Mouse (Mus musculus) ovary, adult 18-20 months (tissue): ENCODE data around the gene Pamr1.

Experiments
- DNase-seq: peaks from one replicate; pipeline ENCODE4 v3.0.0; 2022; ENCODE audit warnings: low spot score, mixed read lengths

Gene Pamr1

DNA sequence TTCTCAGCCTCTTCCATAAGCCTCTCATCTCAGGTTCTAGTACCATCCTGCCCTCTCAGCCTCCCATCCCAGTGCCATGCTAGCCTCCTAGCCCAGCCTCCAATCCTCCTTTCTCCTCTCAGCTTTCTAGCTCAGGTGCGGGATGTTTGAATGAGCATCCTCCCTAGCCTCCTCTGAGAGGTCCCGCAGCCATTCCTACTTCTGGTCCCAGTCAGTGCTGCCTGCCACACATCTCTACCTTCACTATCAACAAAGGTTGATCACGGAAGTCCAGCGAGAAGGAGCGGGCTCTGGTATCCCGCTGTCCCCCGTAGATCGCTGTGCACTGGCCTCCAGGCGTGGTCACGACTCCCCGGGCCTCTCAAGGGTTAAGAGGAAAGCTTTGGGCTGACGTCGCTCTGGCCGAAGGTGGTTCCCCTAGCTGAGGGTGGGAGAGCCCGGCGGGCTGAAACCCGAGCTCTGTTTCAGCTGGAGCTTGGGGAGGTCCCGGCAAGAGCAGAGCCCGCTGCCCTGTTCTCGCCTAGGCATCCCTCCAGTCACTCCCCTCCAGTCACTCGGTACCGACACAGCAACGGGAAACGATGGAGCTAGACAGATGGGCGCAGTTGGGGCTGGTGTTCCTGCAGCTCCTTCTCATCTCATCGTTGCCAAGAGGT lies at the start of gene Pamr1:
Pamr1 (plus strand) TSS at position 402 of the 656 bp plus-strand sequence.
- DNase-seq, result peak; percentile 9

DNA sequence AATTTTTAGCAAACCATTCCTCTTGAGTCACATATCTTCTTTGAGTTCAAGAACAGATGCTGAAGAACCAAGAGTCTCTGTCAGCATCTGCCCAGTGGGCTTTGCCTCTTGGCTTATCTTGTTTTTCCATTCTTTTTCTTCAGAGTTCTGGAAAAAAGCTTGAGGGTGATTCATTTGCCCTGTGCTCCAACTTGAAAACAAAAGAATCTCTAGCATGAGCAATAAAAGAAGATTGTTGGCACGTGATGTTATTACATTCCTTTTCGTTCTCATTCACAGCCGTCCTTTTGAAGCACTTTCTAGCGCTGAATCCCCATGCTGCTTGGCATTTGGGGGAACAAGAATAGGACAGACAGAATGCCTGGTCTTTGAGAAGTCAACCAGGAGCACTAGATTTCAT lies 42.2 kb upstream of the Pamr1 start:
- no peak for DNase-seq

DNA sequence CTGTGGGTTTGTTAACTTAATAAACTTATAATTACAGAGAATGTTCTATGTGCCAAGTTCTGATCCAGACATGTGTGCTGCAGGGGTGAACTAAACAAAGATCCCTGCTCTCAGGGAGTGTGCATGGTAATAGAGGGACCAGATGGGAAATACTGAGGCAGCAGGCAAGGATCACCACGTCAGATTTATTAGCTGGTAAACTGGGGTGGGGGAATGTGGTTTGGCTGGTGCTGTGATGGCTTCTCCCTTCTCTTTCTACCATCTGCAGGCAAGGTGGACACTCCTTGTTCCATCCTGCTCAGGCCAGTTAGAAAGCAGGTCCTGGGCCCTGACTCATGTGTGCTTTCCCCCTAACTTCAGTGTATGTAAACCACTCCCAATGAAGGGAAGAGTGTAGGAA lies 41.7 kb upstream of the Pamr1 start:
- DNase-seq, result no peak

DNA sequence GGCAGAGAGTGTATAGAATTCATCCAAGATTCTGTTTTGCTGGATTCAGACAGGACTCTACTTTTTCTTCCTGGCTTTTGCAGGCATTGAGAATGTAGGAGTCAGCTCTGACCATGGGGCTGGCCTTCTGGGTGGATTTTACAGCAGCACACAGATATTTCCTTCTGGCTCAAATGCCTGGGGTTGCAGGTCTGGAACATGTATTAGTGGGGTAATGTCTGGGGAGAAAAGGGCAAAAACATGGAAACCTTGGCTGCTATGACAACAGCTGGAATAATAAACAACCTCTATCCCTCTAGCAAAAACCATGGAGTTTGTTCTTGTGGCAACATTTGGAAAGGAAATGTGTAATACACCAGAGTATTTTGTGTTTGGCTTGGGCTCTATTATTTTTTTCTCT lies 29.9 kb upstream of the Pamr1 start:
- DNase-seq, result no peak

DNA sequence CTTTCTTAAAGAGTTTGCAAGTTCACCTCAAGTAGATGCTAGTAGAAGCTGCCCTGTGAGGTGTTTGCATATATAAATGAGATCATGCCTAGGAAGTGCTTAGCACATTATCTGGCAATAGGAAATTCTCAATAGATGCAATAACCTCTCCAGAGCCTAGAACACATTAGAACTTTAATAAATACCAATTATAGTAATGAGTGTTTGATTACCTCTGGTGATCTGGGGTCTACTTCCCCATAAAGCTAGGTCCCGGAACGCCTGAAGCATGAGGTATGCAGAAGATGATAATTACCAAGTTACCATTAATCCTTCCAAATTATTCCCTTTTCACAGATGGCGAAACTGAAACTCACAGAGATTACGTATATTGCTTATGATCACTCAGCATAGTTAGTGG lies 22.2 kb upstream of the Pamr1 start:
- DNase-seq, result no peak

DNA sequence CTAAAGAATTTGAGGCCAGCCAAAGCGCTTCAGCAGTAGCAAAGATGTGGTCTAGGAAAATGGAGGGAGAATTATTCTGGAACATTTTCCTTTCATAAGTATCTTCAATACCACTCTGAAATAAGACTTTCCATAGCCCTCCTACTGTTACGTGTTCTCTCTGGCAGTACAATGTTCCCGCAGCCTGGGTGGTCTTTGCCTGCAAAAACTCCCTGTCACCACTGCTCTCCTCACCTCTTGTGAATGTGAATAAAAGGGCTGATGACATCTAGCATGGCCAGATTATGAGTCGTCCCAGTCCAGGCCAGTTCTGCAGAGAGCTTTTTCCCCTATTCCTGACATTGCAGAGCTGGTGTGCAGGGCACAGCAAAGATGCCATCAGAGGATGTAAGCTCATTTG lies 16.4 kb upstream of the Pamr1 start:
- DNase-seq, result no peak

DNA sequence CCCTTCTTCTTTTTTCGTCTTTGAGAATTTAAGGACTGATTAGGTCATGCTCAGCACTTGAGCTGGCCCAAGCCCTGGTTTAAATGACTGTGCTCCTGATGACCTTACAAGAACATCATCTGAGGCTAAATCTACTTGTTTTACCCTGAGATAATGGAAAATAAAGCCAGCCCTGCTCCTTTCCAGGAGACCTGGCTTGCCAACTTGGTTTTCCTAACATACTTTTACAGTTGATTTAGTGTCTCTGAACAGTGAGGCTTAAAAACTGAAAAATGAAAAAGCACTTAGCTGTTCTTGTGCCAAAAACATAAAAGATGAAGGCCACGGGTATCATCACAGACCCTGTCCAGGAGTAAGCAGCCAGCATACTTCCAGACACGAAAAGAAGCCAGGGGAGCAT lies 13.0 kb upstream of the Pamr1 start:
- DNase-seq, result no peak

DNA sequence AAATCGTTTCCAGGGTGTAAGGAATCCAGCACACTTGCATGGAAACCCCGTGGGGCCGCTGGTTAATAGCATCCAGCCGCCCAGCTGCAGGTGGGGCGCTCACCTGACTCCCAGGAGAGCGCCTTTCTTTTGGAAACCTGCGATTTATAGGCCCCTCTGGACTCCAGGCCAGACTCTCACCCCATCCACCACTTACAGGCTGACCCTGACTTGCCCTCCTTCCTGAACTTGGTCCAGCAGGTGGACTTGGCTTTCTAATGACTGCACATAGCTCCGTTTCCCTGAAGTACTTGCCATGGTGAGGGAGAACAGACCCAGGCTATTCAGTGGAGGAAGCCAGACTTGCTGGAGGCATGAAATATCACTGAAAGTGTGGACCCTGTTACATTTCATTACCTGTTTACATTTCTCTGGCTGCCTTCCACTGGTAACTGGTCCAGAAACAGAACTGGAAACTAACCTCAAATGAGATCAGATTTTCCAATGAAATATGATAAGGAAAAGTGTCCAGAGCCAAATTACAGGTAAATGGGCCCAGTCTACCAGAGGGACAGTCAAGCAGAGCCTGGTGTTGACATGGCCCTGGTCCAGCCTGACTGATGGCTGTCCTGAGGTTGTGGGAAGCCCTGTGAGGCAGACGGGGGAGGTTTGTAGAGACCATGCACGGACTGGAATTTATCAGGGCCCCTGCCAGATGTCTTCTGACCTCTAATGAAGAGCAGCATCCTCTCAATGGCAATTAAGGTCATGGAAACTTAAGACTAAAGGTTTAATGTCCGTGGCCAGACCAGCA lies 9.2 kb upstream of the Pamr1 start:
- no peak for DNase-seq

DNA sequence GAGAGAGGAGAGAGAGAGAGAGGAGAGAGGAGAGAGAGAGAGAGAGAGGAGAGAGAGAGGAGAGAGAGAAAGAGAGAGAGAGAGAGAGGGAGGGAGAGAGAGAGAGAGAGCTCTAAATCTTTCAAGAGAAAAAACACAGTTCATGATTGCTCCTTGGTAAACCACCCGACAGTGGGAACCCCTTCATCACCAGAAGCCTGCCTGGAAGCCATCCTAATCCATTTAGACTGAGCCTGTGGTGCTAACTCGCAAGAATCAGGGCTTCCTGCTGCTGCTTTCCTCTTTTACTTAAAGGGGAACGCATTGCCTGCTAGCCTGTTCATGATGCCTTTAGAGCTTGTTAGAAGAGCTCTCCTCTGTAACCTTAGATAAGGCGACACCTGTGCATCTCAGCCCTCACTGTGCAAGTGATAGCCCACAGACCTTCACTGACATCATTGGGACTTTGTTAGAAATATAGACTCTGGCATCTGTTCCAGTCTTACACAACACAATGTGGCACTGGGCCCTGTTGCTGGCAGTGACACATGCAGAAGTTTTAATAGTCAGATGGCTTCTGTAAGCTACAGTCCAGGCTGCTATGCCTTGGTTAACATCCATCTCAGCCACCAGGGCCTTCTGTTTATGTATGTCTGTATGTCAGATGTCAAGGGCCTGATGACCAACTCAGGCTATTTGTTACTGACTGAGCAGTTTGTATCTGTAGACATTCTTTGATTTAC lies 8.2 kb upstream of the Pamr1 start:
- DNase-seq, result no peak

DNA sequence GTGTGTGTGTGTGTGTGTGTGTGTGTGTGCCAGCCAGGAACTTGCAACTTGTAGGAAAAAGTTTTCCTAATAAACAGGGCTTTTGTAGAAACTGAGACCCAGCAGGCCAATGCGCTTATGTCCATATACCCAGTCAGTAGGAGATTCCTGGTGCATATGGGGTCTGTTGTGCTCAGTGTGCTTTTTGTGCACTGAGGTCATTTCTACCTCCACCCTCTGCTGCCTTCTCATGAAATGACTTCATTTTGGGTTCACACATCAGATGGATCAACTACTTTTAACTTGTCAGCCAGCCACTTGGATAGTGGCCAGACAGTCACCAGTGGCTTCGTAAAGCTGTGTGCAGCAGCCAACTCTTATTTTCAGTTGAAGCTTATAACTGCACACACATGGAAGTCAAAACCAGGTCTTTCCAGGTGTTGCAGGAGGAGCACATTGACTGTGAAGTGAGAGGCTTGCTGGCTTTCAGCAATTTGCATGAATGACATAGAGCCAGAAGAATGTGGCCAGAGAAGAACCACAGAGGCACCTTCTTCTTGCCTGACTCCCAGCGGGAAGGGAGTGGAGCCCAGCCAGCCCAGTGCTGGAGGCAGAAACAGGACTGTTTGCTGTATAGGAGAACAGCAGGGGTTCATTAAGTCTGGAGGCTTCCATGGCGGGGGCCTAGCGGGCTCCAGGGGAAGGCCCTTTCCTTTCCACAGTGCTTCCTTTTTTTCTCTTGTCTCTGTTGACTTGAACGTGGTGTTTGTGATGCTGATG lies 5.7 kb upstream of the Pamr1 start:
- no peak for DNase-seq

DNA sequence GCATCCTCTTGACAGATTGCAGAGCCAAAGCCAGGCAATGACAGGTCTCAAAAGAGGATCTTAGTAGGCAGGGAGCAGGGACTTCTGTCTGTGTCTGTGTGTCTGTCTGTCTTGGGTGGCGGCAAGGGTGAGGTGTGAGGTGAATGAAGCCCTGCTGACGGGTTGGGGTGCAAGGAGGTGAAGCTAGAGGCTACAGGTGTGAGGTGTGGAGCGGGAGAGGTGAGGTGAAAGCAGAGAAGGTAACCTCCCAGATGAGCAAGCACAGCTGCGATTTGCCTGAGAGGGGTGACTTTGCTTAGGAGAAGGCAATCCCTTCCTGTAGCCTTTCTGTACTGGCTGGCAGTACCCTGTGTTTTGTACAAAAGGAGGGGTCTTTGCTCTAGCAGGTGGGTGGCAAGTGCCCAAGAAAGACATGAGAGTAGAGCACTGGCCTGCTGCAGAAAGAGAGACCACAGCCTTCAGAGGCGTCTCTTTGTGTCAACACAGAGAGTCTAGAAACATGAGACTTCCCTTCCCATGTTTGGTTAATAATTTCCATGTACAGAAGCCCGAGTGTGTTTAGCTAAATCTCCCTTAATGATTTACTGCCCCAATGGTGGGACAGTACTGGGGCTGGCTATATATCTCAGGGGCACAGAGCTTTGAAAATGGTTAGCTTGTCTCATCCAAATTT lies 1.2 kb downstream of the Pamr1 start:
- no peak for DNase-seq

DNA sequence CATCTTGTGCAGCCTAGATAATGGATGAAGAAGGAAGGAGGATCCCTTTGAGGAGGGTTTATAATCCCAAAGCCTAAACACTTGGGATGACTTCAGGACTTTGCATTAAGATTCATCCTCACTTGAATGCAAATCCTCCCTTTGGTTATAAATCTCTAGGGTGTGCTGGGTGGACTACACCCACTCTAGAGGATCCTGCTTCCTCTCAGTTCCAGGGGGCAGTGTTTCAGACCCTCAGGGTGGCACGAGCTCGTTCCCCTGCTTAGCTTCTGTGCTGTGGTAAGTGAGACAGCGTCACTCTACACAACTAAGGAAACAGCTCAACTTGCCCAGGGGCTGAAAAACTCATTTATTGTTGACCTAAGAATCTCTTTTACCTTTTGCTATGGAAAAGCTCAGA lies 1.8 kb downstream of the Pamr1 start:
- DNase-seq, result no peak

DNA sequence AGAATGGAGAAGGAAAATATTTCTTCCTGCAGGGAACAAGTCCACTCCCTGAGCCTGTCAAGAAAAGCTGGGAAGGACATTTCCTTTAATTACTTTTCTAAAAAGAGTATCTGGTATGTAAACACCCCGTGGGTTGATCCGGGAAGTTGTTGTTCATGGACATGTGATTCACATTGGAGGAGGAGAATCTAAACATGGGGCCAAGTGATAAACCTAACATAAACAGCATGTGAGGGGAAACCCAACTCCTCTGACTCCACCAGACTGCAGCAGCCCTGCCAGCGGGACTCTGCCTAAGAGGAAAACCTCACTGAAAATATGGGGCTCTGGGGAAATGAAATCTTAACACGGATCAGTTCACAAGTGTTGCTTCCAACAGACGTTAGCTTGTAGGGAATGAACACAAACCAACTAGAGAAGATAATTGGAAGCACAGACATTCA lies 2.3 kb downstream of the Pamr1 start:
- DNase-seq, result peak; percentile 31

DNA sequence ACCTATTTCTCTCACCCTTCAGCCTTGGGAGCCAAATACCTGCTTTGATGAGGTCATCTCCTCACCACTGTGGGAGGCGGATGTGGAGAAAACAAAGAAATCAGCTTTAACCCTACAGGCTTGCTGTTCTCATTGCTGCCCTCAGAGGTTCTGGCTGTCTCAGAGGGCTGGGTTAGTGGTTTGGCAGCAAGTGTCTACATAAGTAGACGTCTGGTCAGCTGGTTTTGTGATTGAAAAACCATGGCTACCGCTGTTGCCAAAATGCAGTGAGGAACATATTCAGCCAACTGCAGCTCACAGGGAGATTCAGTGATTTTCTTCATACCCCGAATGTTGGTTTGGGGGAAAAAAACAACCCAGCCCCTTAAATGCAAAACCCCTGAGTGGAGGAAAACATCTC lies 7.3 kb downstream of the Pamr1 start:
- DNase-seq, result no peak

DNA sequence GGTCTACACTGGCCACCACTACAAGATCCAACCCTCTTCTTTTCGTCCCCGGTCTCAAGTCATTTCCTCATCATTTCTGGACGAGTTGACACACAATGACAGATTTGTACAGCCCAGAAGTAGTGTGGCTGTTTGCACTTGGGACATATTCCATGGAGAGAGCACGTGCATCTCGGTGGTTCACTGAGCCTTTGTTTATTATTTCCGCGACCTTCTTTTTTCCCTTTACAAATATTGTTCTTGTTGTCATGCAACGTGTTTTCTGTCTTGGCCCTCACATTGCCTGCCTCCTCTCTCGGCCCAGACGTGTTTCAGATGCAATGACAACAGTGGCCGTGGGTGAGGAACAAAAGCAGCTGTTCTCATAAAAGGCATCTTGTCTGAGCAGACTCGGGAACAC lies 9.2 kb downstream of the Pamr1 start:
- DNase-seq, result no peak

DNA sequence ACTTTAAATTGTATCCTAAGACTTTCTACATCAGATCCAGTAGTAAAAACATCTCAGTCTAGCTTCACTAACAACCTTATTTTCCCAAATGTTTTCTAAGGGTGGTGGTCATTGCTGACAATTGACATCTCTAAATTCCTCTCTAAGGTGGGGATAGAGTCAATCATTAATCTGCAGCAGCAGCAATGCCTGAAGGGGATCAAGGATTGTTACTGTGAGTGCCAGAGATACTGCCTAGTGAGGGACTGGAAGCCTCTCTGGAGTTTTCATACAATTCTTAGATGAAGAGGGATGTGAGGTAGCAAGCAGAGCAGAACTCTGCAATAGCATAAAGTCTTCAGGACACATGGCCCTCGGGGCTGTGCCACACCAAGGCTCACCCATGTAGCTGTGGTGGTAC lies 14.0 kb downstream of the Pamr1 start:
- no peak for DNase-seq

DNA sequence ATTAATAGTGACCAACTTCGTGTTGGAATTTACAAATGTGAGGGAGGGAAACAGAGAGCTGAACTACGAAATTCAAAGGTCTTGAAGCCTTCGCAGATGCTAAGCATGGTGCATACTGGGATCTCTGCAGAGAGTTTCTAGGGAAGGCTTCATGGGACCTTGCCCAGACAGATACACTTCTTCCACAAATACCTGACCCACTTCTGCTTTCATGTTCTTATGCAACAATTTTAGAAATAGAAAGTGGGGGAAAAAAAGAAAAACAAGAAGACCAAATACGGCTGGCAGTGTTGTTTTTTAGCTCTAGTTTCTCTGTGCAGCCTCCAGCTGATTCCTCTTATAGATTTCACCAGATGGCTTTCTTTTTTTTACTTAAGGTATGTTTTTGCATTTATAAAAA lies 29.4 kb downstream of the Pamr1 start:
- DNase-seq, result no peak

DNA sequence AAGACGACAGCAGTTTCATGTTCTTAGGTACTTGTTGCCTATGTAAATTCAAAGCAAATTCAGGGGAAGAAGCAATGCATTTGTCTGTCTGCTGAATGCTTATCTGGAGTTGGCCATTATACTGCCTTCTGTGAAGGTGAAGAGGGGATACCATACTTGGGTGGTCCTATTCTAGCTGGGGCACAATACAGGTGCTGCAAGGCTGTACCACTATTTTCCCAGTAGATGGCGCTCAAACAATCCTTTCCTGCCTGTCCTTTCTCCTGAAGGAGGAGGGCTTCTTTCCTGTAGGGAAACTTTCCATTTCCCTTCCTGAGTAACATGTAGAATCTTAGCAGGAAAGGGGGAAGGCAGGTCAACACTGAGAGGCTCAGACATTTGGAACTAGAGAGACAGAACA lies 40.2 kb downstream of the Pamr1 start:
- no peak for DNase-seq

DNA sequence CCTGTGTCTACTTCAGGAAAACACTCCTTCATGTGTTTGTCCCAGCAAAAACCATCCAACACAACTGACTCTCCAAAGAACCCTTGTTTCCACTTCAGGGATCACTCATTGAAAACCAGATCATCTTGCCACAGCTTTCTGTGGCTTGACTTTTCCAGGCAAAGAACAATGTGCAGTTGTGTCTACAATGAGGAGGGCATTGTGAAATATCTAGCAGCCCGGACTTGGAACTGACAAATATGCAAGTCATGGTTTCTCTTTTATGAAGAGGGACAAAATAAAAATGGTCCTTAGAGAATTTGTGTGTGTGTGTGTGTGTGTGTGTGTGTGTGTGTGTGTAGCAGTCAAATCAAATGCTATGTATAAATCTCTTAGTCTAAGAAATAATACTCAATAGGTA lies 44.7 kb downstream of the Pamr1 start:
- no peak for DNase-seq

DNA sequence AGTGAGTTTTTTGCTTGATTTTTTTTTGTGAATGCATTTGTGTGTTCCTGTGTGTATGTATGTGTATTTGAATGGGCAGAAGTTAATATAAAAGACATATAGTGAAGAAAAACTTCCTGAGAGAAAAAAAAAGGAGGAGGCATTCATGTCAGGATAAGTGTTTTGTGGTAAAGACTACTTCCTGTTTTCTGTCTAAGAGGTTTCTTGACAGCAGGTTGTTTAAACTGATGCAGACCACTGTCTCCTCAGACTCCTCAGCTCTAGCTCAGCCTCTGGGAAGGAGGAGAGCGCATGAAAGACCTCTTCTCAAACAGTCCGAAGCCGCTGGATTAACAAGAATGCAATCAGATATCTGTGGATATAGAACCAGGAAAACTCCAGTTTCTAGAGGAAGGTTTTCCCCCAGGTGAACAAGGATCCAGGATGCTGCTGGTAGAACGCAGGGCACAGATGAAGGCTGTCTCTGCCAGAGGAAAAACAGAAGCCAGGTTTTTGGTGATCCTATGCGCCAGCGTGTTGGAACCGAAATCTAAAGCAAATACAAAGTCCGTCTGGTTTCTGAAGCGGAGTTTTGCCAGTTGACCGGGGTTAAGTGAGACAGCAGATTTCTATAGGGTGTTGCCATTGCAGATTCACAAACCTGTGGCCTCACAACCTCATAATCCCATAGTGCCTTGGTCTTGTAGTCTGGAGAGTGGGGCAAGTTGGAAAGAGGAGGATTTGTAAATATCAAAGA lies 45.8 kb downstream of the Pamr1 start:
- DNase-seq, result no peak
